Mouse (Mus musculus) midbrain, embryonic 11.5 days (tissue): ENCODE results near the gene Pxylp1. TPM values are rescaled to one million over a fixed set of nuclear protein-coding genes. Genes with fewer than 3 reads are reported as not detected.

Experiments
- ATAC-seq: fragments of 200-750 bp; cut with Nextera tagmentation; 2 replicates; pipeline ENCODE4 v1.8.0; 2017; ENCODE audit warnings: moderate TSS enrichment, moderate library complexity; ENCODE audit not compliant: low FRiP score
- DNase-seq: peaks from one replicate; pipeline ENCODE4 v3.0.0; 2015; ENCODE audit warnings: low spot score; ENCODE audit errors: missing footprints
- H3K27ac ChIP-seq: fragments of 300-500 bp; sonication (generic); 2 replicates; pipeline ENCODE4 v1.5.1; 2014; ENCODE audit warnings: low read depth, low read length
- H3K27me3 ChIP-seq: fragments of 300-500 bp; sonication (generic); 2 replicates; pipeline ENCODE4 v1.6.1; 2014; ENCODE audit warnings: mild to moderate bottlenecking, low read length, moderate library complexity, mixed read lengths; ENCODE audit not compliant: control insufficient read depth, insufficient read depth
- H3K36me3 ChIP-seq: fragments of 300-500 bp; sonication (generic); 2 replicates; pipeline ENCODE4 v1.6.1; 2014; ENCODE audit warnings: mild to moderate bottlenecking, low read length, moderate library complexity, mixed read lengths; ENCODE audit not compliant: control insufficient read depth, insufficient read depth
- H3K4me1 ChIP-seq: fragments of 300-500 bp; sonication (generic); 2 replicates; pipeline ENCODE4 v1.6.1; 2014; ENCODE audit warnings: low read length; ENCODE audit not compliant: control insufficient read depth, insufficient read depth
- H3K4me2 ChIP-seq: fragments of 300-500 bp; sonication (generic); 2 replicates; pipeline ENCODE4 v1.6.1; 2014; ENCODE audit warnings: mild to moderate bottlenecking, moderate library complexity
- H3K4me3 ChIP-seq: fragments of 300-500 bp; sonication (generic); 2 replicates; pipeline ENCODE4 v1.5.1; 2014; ENCODE audit warnings: low read depth, low read length
- H3K9ac ChIP-seq: fragments of 300-500 bp; sonication (generic); 2 replicates; pipeline ENCODE4 v1.6.1; 2014; ENCODE audit warnings: low read length
- H3K9me3 ChIP-seq: fragments of 300-500 bp; sonication (generic); 2 replicates; pipeline ENCODE4 v1.6.1; 2016; ENCODE audit warnings: low read length; ENCODE audit not compliant: control insufficient read depth
- WGBS: fragments of 180-500 bp; shearing (Covaris S2); extraction: QIAGEN DNeasy Blood & Tissue Kit; methylation state at CpG from one replicate; pipeline ENCODE4 v1.1.7; 2014; 5-methylcytosine and 5-hydroxymethylcytosine counted together
- polyA plus RNA-seq: library from polyadenylated mRNA; unstranded; fragments of >200 nt; fragmentation: Nextera tagmentation; extraction: Ambion mirVana; gene quantifications from 2 replicates; pipeline ENCODE4 v1.2.1, GENCODE M21; 2014

Pxylp1 gene
- polyA plus RNA-seq, 1 experiment from 2014 or later, result 63.8 TPM

DNA sequence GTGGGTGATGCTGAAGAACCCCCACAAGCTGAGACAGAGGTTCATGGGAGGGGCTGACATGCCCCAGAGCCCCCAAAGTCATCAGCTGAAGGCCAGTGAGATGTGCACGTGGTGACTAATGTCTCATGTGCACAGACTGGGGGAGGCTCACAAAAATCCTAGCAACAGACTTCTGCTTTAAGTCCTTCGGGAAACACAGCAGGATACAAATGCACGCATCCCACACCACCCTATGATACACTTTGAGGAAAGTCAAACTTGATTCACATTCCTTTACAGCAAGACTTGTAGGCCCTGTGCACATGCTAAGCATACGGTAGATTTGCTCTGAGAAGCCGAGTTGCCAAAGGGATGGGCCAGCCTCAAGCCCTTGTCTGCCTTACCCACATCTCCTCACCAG is 53.1 kb downstream of the Pxylp1 start:
- ATAC-seq, result no peak
- H3K4me3 ChIP-seq, result no peak overlapping the region
- no peaks in the 10 kb centered on the region; the same call in 1 of the 2 replicates for H3K9me3 ChIP-seq
- H3K27me3 ChIP-seq, result no peaks in the 10 kb centered on the region
- no peak for DNase-seq
- no peaks in the 10 kb centered on the region for H3K36me3 ChIP-seq
- H3K27ac ChIP-seq, result no peak overlapping the region
- WGBS, result 90% methylated on average over 5 of the region's 5 CpGs
- H3K9ac ChIP-seq, result no peak overlapping the region
- H3K4me1 ChIP-seq, result no peaks in the 10 kb centered on the region
- H3K4me2 ChIP-seq, result no peak overlapping the region

GRCm38 (mm10) chr9:96838864-96839263 is 53.6 kb downstream of the Pxylp1 start:
- peak; percentile 88 for DNase-seq

GRCm38 (mm10) chr9:96837781-96838420 is 54.6 kb downstream of the Pxylp1 start:
- H3K4me3 ChIP-seq, result no peak overlapping the region
- WGBS, result 45% methylated on average over 20 of the region's 20 CpGs
- H3K27me3 ChIP-seq, result no peaks in the 10 kb centered on the region
- H3K4me1 ChIP-seq, result no peaks in the 10 kb centered on the region
- no peaks in the 10 kb centered on the region; the same call in 1 of the 2 replicates for H3K9me3 ChIP-seq
- ATAC-seq (0 out of 2 replicates have a peak, but pooled peaks have one; percentile 25), DNase-seq (no peak)
- H3K36me3 ChIP-seq, result no peaks in the 10 kb centered on the region
- no peak overlapping the region for H3K4me2 ChIP-seq
- H3K27ac ChIP-seq, result peak overlapping the region; percentile 4; the same call in 1 of the 2 replicates
- no peak overlapping the region for H3K9ac ChIP-seq

More at GRCm38 (mm10) chr9:96838864-96839263, 53.6 kb downstream of the Pxylp1 start:
- 49% methylated on average over 10 of the region's 10 CpGs for WGBS
- no peaks in the 10 kb centered on the region for H3K4me1 ChIP-seq
- no peak overlapping the region for H3K9ac ChIP-seq
- H3K4me2 ChIP-seq, result no peak overlapping the region
- H3K4me3 ChIP-seq, result no peak overlapping the region
- no peaks in the 10 kb centered on the region for H3K36me3 ChIP-seq
- no peaks in the 10 kb centered on the region for H3K27me3 ChIP-seq
- H3K27ac ChIP-seq, result no peak overlapping the region
- H3K9me3 ChIP-seq, result no peaks in the 10 kb centered on the region; the same call in 1 of the 2 replicates
- peak; percentile 49 for ATAC-seq

GRCm38 (mm10) chr9:96836984-96837383 is 55.5 kb downstream of the Pxylp1 start:
- Histone ChIP-seq H3K4me1 (no peaks in the 10 kb centered on the region), H3K27ac (no peak overlapping the region), H3K9ac (no peak overlapping the region), H3K4me3 (no peak overlapping the region), H3K4me2 (no peak overlapping the region), H3K36me3 (no peaks in the 10 kb centered on the region), H3K9me3 (no peaks in the 10 kb centered on the region; the same call in 1 of the 2 replicates), H3K27me3 (no peaks in the 10 kb centered on the region)
- DNase-seq, result no peak
- 45% methylated on average over 8 of the region's 8 CpGs for WGBS
- peak; percentile 31; the same call in 1 of the 2 replicates for ATAC-seq

DNA sequence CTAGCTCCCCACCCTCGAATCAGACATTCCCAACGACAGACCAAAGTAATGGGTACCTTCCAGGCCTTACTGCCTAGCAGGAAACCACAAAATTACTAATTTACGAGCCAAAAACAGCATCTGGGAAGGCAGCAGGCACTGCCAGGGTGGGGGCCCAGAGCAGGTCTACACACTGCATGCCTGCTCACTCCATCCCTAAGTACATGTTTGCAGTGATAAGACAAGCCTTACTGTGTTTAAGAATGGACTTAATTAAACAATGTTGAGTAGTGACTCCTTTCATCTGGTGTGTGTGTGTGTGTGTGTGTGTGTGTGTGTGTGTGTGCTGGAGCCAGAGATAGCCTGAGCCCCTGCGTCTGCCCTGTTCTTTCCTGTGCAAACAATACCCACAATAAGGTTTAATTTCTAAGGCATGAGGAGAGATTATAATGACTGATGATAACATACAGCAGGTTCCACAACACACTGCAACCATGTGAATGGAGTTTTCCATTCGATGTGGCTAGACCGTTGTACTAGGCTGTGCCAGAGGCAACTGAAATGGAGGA is 57.0 kb downstream of the Pxylp1 start:
- 87% methylated on average over 6 of the region's 6 CpGs for WGBS
- Histone ChIP-seq H3K27ac (no peak overlapping the region), H3K4me1 (no peaks in the 10 kb centered on the region), H3K9me3 (no peaks in the 10 kb centered on the region), H3K9ac (no peak overlapping the region), H3K4me3 (no peak overlapping the region), H3K36me3 (no peaks in the 10 kb centered on the region), H3K4me2 (no peak overlapping the region), H3K27me3 (no peaks in the 10 kb centered on the region)
- ATAC-seq, result no peak
- DNase-seq, result no peak

GRCm38 (mm10) chr9:96833606-96834005 is 58.9 kb downstream of the Pxylp1 start:
- DNase-seq (no peak), ATAC-seq (no peak)
- 58% methylated on average over 5 of the region's 5 CpGs for WGBS
- no peaks in the 10 kb centered on the region for H3K9me3 ChIP-seq
- H3K4me1 ChIP-seq, result no peaks in the 10 kb centered on the region
- H3K9ac ChIP-seq, result no peak overlapping the region
- H3K27ac ChIP-seq, result no peak overlapping the region
- H3K36me3 ChIP-seq, result no peaks in the 10 kb centered on the region
- H3K4me3 ChIP-seq, result no peak overlapping the region
- no peaks in the 10 kb centered on the region for H3K27me3 ChIP-seq
- H3K4me2 ChIP-seq, result no peak overlapping the region

GRCm38 (mm10) chr9:96832516-96832915 is 60.0 kb downstream of the Pxylp1 start:
- Histone ChIP-seq H3K9ac (no peak overlapping the region), H3K9me3 (no peaks in the 10 kb centered on the region), H3K4me1 (no peaks in the 10 kb centered on the region), H3K27me3 (no peaks in the 10 kb centered on the region), H3K4me2 (no peak overlapping the region), H3K36me3 (no peaks in the 10 kb centered on the region), H3K27ac (no peak overlapping the region), H3K4me3 (no peak overlapping the region)
- no peak for ATAC-seq
- 76% methylated on average over 4 of the region's 4 CpGs for WGBS
- no peak for DNase-seq

DNA sequence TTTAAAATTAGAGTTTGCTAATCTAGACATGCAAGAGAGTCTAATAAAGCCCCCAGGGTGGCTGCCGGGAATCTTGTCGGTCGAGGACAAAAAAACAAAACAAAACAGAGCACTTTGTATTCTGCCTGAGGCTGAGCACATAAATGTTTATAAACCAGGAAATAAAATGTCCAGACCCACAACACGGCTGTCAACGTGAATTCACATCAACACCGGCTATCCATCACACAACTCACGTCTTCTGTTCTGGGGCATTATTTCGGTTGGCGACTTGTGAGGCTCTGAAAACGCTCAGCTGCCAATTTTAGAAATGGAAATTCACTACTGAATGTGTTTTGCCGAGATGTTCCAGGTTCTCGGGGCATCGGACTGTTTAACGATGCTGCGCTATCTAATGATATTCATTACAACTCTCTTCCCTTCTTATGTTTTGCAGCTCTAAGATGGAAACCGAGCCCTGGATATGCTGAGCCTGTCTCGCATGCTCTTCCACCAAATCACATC is 61.6 kb downstream of the Pxylp1 start:
- Histone ChIP-seq H3K27me3 (no peaks in the 10 kb centered on the region), H3K4me2 (no peak overlapping the region), H3K4me1 (no peaks in the 10 kb centered on the region), H3K36me3 (no peaks in the 10 kb centered on the region), H3K9me3 (no peaks in the 10 kb centered on the region), H3K4me3 (no peak overlapping the region), H3K27ac (no peak overlapping the region), H3K9ac (no peak overlapping the region)
- WGBS, result 78% methylated on average over 17 of the region's 17 CpGs
- no peak for DNase-seq
- no peak for ATAC-seq

DNA sequence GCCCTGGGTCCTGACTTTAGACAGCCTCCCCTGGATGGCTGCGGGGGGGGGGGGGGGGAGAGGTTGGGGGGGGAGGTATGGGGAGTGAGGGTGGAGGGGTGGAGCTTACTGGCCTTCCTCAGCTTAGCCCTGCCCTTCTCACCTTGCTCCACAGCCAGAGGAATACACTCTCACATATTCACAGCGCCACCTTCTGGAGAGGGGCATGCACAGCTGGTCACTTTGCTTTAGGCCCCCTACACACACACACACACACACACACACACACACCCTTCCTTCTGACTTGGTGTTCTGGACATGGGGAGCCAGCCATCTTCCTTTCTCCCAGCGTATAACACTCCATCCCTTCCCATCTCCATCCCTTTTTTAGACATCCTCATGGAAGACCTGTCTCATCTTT is 62.8 kb downstream of the Pxylp1 start:
- Histone ChIP-seq H3K4me1 (no peaks in the 10 kb centered on the region), H3K4me3 (no peak overlapping the region), H3K4me2 (no peak overlapping the region), H3K9me3 (no peaks in the 10 kb centered on the region), H3K9ac (no peak overlapping the region), H3K36me3 (no peaks in the 10 kb centered on the region; the same call in 1 of the 2 replicates), H3K27ac (no peak overlapping the region), H3K27me3 (no peaks in the 10 kb centered on the region)
- no peak for ATAC-seq
- WGBS, result 79% methylated on average over 2 of the region's 3 CpGs
- DNase-seq, result no peak
